Mouse (Mus musculus) T-helper 1 cell (primary cell): ENCODE measurements around the gene Selenon.
"Not testable (repeated sequence)": the region's sequence is repeated elsewhere in the genome, so short reads cannot be mapped to it uniquely, and the experiment has no call there.

Experiments used
- in situ Hi-C: fragments of 300-600 bp; cut with MboI, MseI; formaldehyde crosslinking; loops from one replicate; pipeline ENCODE4 v1.15.1; 2025; ENCODE audit warnings: high pct_unique_total_duplicates

Gene Selenon

DNA sequence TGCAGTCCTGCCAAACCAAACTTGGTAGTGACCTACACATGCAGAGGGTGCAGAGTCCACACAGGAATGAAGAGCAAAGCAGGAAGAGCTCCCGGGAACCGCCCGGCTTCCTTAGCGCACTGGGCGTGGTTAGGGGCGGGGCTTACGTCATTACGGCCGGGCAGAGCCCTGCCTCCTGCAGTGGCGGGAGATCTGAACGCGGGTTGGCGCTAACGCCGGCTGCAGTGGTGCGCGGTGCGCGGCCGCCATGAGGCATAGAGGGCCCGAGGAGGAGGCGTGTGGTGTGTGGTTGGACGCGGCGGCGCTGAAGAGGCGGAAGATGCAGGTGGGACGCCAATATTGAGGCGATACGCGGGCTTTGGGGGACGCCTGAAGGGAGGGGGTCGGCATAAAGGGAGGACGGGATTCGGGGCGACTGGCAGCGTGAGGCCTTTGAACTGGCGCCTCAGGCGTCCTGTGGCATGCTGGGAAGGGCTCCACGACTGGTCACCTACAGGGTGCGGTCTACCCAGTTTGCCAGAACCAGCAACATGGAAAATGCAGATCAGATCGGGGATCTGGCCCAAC is 41.0 kb downstream of the Selenon start, which contains the start of gene Aunip:
Gene Aunip, plus strand, starts transcription at position 155 of the 567 bp plus-strand sequence.
- in situ Hi-C loops = no loop called here

GRCm38 (mm10) chr4:134510396-134510795 is 41.6 kb downstream of the Selenon start:
- in situ Hi-C loops = no loop called here

DNA sequence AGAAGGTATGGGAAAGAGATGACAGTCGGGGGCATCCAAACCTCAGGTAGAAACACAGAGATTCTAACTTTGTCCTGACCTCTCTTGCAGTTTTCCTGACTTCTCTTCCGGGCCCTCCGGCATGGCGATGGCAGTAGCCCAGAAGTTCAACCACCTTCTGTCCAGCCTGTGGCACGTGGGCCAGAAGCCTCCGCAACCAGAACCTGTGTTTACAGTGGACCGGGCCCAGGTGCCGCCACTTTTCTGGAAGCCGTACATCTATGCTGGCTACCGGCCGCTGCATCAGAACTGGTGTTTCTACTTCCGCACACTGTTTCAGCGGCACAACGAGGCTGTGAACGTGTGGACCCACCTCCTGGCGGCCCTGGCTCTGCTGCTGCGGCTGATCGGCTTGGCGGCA is 45.3 kb downstream of the Selenon start:
- in situ Hi-C loops = no loop called here

DNA sequence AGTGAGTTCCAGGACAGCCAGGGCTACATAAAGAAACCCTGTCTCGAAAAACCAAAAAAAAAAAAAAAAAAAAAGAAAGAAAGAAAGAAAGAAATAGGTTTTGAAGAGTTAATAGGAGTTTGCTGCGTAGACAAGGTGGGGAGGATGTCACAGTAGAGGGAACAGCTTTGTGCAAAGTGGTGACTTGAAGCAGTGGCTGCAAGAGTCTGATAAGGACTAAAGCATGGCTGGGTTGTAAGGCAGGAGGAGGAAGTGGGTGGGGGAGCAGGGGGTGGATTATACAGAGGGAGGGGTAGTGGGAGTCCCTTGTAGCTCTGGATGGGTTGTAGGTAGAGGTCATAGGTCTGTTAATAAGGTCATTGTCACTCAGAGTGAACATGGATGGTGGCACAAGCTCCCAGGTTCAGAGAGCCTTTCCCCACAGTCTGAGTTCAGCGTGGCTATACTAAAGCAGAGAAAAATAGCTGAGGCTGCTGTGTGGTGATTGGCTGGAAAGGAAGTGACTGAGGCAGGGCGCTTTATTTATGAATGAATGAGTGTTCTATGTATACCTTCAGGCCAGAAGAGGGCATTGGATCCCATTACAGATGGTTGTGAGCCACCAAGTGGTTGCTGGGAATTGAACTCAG is 45.9 kb downstream of the Selenon start:
- in situ Hi-C loops = no loop called here

GRCm38 (mm10) chr4:134505303-134505789 is 46.6 kb downstream of the Selenon start:
- in situ Hi-C loops = no loop called here

DNA sequence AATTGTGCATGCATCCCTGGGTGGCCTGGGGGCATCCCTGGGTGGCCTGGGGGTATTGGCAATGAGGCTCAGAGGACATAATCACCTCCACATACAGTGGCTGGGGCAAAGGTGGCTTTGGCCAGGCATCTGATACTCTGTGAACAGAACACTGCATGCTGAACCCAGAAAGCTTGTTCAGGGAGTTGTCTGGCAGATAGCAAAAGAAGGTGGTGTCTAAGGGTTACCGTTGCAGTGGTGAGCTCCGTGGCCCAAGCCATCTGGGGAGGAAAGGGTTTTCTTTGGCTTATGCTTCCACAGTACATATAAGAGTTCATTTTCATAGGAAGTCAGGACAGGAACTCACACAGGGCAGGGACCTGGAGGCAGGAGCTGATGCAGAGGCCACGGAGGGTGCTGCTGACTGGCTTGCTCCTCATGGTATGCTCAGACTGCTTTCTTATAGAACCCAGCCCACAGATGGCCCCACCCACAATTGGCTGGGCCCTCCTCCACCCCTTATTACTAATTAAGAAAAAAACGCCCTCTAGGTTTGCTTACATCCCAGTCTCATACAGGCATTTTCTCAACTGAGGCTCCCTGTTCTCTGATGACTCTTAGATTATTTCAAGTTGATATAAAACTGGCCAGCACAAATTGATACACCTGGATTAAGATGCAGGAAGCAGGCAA is 48.1 kb downstream of the Selenon start:
- in situ Hi-C loops = no loop called here

DNA sequence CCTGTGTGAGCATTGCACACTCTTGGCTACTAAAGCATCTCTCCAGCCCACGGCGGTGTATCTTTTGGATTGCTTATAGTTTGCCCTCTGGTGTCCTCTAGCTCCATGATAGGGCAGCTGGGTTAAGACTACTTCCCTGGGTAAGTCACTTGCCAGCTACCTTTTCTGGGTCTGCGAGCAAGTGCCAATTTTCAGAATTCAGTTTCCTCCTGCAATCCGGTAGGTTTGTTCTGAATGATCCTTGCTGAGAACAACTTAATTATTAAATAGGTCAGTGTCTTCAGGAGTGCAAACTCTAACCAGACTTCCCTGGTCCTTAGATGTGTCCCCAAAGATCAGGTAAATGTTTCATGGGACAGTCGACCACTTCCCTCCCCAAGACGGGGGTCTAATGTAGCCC is 50.9 kb downstream of the Selenon start:
- in situ Hi-C loops = no loop called here

DNA sequence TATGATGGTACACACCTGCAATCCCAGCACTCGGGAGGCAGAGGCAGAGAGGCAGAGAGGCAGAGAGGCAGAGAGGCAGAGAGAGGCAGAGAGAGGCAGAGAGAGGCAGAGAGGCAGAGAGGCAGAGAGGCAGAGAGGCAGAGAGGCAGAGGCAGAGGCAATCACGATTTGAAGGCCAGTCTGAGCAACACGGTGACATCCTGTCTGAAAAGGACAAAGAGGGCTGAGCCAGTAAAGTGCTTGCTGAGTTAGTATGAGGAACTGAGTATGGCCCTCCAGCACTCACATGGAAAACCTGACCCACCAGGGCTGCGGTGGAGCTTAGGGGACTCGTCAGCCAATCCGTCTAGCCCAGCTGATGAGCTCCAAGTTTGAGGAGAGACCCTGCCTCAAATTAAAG is 53.0 kb downstream of the Selenon start:
- in situ Hi-C loops = not testable (repeated sequence)

GRCm38 (mm10) chr4:134497986-134498731 is 53.8 kb downstream of the Selenon start:
- in situ Hi-C loops = no loop called here

GRCm38 (mm10) chr4:134497223-134497622 is 54.7 kb downstream of the Selenon start:
- in situ Hi-C loops = no loop called here

- in situ Hi-C loops = no loop called here
These were observed 55.3 kb downstream of the Selenon start, which contains the start of gene Paqr7 for GRCm38 (mm10) chr4:134496595-134497210. TSS of gene Paqr7 (plus strand) at chr4:134496697.

GRCm38 (mm10) chr4:134495546-134495923 is 56.4 kb downstream of the Selenon start:
- in situ Hi-C loops = no loop called here

DNA sequence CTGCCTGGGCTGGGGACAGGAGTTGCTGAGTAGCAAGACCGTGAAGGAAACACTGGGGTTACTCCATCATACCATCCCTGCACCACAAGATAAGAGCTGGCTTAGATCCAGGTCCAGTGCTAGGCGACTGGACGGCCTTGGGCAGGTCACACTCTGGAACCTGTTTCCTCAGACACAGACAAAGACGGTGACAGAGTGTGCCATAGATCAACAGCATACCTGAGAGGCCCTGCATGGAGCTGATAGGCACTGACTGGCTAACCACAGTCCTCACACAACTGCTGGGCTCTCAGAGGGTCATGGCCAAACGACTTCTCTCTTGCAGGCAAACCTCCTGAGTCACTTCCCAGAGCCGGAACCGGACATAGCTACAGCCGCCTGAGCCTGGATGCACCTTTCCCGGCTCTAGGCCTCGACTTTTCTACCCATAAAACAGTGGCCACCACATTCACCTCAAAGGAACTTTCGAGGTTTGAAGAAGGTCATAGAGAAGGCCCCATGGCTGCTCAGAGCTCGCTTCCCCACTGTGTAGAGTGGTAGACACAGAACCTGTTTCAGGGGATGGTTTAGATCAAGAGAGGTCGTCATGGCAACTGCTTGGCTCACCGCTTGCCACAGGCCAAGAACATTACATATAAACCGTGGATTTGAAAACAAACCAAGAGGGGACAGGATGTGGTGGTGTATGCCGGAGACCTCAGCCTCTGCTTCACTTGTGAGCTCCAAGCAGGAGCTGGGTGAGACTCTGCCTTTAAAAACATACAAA is 57.0 kb downstream of the Selenon start:
- in situ Hi-C loops = no loop called here

- in situ Hi-C loops = not testable (repeated sequence)
These were observed 57.8 kb downstream of the Selenon start for GRCm38 (mm10) chr4:134494161-134494560.

DNA sequence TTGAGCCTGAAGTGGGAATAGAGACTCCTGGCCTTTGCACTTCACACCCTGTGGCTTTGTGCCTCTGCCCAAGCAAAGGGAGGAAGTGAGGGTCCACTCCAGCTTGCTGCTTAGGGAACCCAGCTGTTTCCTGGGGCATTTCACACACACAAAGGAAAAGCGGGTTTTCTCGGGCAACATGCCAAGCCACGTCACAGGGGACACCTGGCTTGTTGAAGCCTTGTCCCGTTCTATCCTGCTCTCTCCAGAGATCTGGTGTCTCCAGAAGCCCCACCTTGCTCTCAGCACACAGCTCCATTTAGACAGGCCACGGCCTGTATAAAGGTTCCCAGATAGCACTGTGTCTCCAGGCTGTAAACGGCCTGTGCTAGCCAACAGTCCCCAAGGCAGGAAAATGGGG is 60.2 kb downstream of the Selenon start:
- in situ Hi-C loops = no loop called here

- in situ Hi-C loops = no loop called here
These were observed 61.8 kb downstream of the Selenon start for GRCm38 (mm10) chr4:134489986-134490665.

DNA sequence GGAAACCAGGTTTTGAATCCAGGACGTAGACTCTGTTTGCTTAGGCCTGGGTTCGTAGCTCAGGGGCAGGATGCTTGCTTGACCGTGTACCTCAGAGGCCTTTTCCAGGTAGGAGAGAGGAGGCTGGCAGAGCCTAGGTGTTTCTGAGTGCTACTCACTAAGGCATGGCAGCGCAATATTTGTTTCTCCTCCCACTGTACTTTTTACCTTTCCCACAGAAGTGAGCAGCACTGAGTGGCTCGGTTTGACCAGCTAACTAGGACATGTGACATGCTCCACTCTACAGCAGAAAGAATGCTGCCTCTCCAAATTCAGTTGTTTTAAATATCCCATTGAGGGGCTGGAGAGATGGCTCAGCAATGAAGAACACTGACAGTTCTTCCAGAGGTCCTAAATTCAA is 63.8 kb downstream of the Selenon start:
- in situ Hi-C loops = no loop called here
